Mouse (Mus musculus) lung, postnatal 0 days (tissue): ENCODE measurements at regions not wholly inside any gene's neighbourhood (a gene's known extent, or its start where the extent isn't known, plus 50 kb on each side); places are given as distances from the start of the nearest gene placed in this dataset.
A peak's percentile ranks its signal among the peaks of the same experiment; 100 is the strongest.

Experiments
- ATAC-seq: fragments of 200-750 bp; cut with Nextera tagmentation; 2 replicates; pipeline ENCODE4 v1.8.0; 2017; ENCODE audit warnings: moderate library complexity
- DNase-seq: peaks from one replicate; pipeline ENCODE4 v3.0.0-alpha.2; 2016; ENCODE audit warnings: low spot score
- H3K27ac ChIP-seq: fragments of 300-500 bp; sonication (generic); 2 replicates; pipeline ENCODE4 v1.5.1; 2014; ENCODE audit warnings: antibody characterized with exemption, mild to moderate bottlenecking, low read length, mixed read lengths
- H3K27me3 ChIP-seq: fragments of 300-500 bp; sonication (generic); replicated peaks from 2 replicates; pipeline ENCODE4 v1.6.1; 2014; ENCODE audit warnings: low read length, mixed read lengths; ENCODE audit not compliant: insufficient read depth
- H3K36me3 ChIP-seq: fragments of 300-500 bp; sonication (generic); 2 replicates; pipeline ENCODE4 v1.6.1; 2014; ENCODE audit warnings: low read length, mixed read lengths; ENCODE audit not compliant: insufficient read depth
- H3K4me1 ChIP-seq: fragments of 300-500 bp; sonication (generic); 2 replicates; pipeline ENCODE4 v1.6.1; 2014; ENCODE audit warnings: antibody characterized with exemption, low read depth, low read length, mixed read lengths; ENCODE audit not compliant: insufficient read depth
- H3K4me2 ChIP-seq: fragments of 300-500 bp; sonication (generic); replicated peaks from 2 replicates; pipeline ENCODE4 v1.6.1; 2014; ENCODE audit warnings: low read depth, mild to moderate bottlenecking, low read length, moderate library complexity, mixed read lengths
- H3K4me3 ChIP-seq: fragments of 300-500 bp; sonication (generic); 2 replicates; pipeline ENCODE4 v1.5.1; 2014; ENCODE audit warnings: low read depth, low read length
- H3K9ac ChIP-seq: fragments of 300-500 bp; sonication (generic); replicated peaks from 2 replicates; pipeline ENCODE4 v1.6.1; 2014; ENCODE audit warnings: low read depth, mild to moderate bottlenecking
- H3K9me3 ChIP-seq: fragments of 300-500 bp; sonication (generic); 2 replicates; pipeline ENCODE4 v1.6.1; 2016; ENCODE audit warnings: low read length, mixed read lengths
- CTCF ChIP-seq: IDR thresholded peaks from 2 replicates; pipeline ENCODE4 v1.5.1; 2016; ENCODE audit warnings: antibody characterized with exemption, mild to moderate bottlenecking
- EP300 ChIP-seq: IDR thresholded peaks from 2 replicates; pipeline ENCODE4 v1.6.1; 2016; ENCODE audit warnings: antibody characterized with exemption, mild to moderate bottlenecking, control low read depth
- WGBS: fragments of 180-500 bp; shearing (Covaris S2); extraction: QIAGEN DNeasy Blood & Tissue Kit; methylation state at CpG from one replicate; pipeline ENCODE4 v1.1.7; 2014; 5-methylcytosine and 5-hydroxymethylcytosine counted together

DNA sequence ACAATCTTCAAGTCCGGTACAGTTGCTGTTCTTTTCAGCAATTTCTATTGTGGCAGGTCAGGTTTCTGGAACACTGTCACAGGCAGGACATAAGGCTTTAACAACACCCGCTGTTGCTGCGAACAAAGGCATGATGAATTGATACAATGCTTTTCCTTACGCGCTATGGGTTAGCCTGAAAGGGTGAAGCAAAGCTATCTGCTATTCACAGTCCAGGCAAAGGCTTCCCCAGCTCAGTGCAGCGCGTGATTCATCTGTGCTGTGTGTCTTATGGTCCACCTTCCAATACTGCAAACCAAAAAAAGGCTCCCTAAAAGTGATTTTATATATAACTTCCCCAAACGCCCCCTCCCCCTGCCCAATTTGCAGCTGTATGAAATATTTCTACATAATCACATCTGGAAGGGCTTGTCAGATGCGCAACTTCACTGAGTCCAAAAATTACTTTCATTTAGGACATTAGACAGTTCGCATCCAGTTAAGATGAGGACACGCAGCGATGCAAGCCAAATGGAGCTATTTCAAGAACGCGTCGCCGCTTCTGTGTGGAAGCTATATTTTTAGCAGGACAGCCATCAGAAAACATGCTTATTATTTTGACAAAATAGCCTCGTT, 1044.3 kb downstream of the Robo2 start:
- Histone ChIP-seq H3K27me3 (no peaks in the 10 kb centered on the region), H3K36me3 (no peaks in the 10 kb centered on the region), H3K4me1 (no peaks in the 10 kb centered on the region), H3K9me3 (no peaks in the 10 kb centered on the region), H3K27ac (no peak overlapping the region), H3K9ac (no peak overlapping the region), H3K4me3 (no peak overlapping the region; the same call in 1 of the 2 replicates), H3K4me2 (peak overlapping the region; percentile 29; the same call in 1 of the 2 replicates)
- TF ChIP-seq CTCF (no peak), EP300 (no peak)
- whole genome bisulfite sequencing, result 60% methylated on average over 17 of the region's 17 CpGs
- ATAC-seq (no peak), DNase-seq (peak; percentile 43)

- no peaks in the 10 kb centered on the region for H3K27me3 ChIP-seq
- H3K4me2 ChIP-seq, result no peak overlapping the region
- 55% methylated on average over 5 of the region's 5 CpGs for WGBS
- H3K9ac ChIP-seq, result no peak overlapping the region
- H3K4me3 ChIP-seq, result no peak overlapping the region
- H3K36me3 ChIP-seq, result no peaks in the 10 kb centered on the region
- peak; percentile 42 for TF ChIP-seq CTCF
- no peak for TF ChIP-seq EP300
- no peak overlapping the region for H3K27ac ChIP-seq
- H3K9me3 ChIP-seq, result no peaks in the 10 kb centered on the region
- no peaks in the 10 kb centered on the region for H3K4me1 ChIP-seq
- ATAC-seq (no peak), DNase-seq (no peak)
These were observed 1042.6 kb downstream of the Robo1 start for GRCm38 (mm10) chr16:73350698-73351097.

DNA sequence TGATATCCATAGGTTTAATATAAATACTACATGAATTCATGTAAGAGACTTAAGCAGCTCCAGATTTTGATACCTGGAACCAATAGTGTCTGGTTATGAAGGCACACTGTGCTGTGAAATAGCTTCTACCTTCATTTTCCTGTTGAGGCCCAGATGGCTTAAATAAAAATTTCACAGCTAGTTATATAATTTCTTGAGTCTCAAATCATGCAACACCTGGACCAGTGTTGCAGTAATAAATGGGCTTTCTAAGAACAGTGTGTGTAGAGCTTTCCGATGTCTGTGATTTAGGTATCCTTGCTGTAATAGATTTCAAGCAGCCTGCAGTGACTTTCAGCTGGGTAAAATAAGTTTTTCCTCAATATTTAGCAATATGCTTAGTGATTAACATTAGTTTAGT, 1035.8 kb downstream of the Robo1 start:
- no peak for TF ChIP-seq EP300
- no peak for TF ChIP-seq CTCF
- no peaks in the 10 kb centered on the region for H3K9me3 ChIP-seq
- ATAC-seq (no peak), DNase-seq (no peak)
- no peak overlapping the region for H3K9ac ChIP-seq
- no peak overlapping the region for H3K27ac ChIP-seq
- H3K4me2 ChIP-seq, result no peak overlapping the region
- H3K27me3 ChIP-seq, result no peaks in the 10 kb centered on the region
- 91% methylated on average over 1 of the region's 1 CpGs for WGBS
- no peaks in the 10 kb centered on the region for H3K4me1 ChIP-seq
- no peaks in the 10 kb centered on the region for H3K36me3 ChIP-seq
- no peak overlapping the region for H3K4me3 ChIP-seq

DNA sequence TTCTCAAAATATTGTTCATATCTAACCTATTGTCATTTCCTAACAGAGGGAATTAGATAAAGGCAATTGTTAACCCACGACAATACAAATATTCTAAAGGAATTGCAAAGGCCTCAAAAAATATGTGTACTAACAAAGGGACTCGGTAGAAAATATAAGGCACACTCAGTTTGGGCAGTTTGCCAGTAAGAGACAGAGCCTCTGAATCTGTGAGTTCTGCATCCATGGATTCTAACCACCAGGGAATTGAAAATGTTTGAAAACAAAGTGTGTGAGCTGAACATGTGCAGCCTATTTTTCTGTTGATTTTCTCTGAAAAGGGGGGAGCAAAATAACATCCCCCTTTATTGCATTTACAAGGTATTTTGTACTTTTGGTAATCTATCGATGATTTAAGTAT, 1035.4 kb downstream of the Robo1 start:
- 65% methylated on average over 3 of the region's 3 CpGs for WGBS
- Histone ChIP-seq H3K36me3 (no peaks in the 10 kb centered on the region), H3K27me3 (no peaks in the 10 kb centered on the region), H3K9ac (no peak overlapping the region), H3K27ac (no peak overlapping the region), H3K4me2 (no peak overlapping the region), H3K9me3 (no peaks in the 10 kb centered on the region), H3K4me1 (no peaks in the 10 kb centered on the region), H3K4me3 (no peak overlapping the region)
- TF ChIP-seq CTCF, result no peak
- DNase-seq (no peak), ATAC-seq (no peak)

- 85% methylated on average over 2 of the region's 2 CpGs for WGBS
- no peak for DNase-seq
- no peak overlapping the region for H3K9ac ChIP-seq
- H3K36me3 ChIP-seq, result no peaks in the 10 kb centered on the region
- no peak for TF ChIP-seq EP300
- TF ChIP-seq CTCF, result no peak
- H3K4me1 ChIP-seq, result no peaks in the 10 kb centered on the region
- H3K27me3 ChIP-seq, result no peaks in the 10 kb centered on the region
- ATAC-seq, result no peak
- H3K9me3 ChIP-seq, result no peaks in the 10 kb centered on the region
- H3K4me2 ChIP-seq, result no peak overlapping the region
- no peak overlapping the region for H3K4me3 ChIP-seq
- H3K27ac ChIP-seq, result no peak overlapping the region
These were observed 1009.5 kb downstream of the Robo1 start for GRCm38 (mm10) chr16:73317644-73318043.

- Histone ChIP-seq H3K4me1 (no peaks in the 10 kb centered on the region), H3K9ac (no peak overlapping the region), H3K9me3 (no peaks in the 10 kb centered on the region), H3K4me3 (no peak overlapping the region), H3K4me2 (no peak overlapping the region), H3K27me3 (no peaks in the 10 kb centered on the region), H3K36me3 (no peaks in the 10 kb centered on the region), H3K27ac (no peak overlapping the region)
- WGBS, result 72% methylated on average over 5 of the region's 5 CpGs
- ATAC-seq (no peak), DNase-seq (no peak)
- no peak for TF ChIP-seq EP300
- TF ChIP-seq CTCF, result no peak
These were observed 1002.0 kb downstream of the Robo1 start for GRCm38 (mm10) chr16:73310096-73310495.

GRCm38 (mm10) chr16:73279951-73280350, 971.8 kb downstream of the Robo1 start:
- no peak overlapping the region for H3K4me3 ChIP-seq
- H3K4me2 ChIP-seq, result no peak overlapping the region
- 52% methylated on average over 11 of the region's 11 CpGs for WGBS
- no peak for ATAC-seq
- no peaks in the 10 kb centered on the region for H3K27me3 ChIP-seq
- no peak overlapping the region for H3K27ac ChIP-seq
- H3K9ac ChIP-seq, result no peak overlapping the region
- H3K36me3 ChIP-seq, result no peaks in the 10 kb centered on the region
- no peaks in the 10 kb centered on the region for H3K9me3 ChIP-seq
- DNase-seq, result no peak
- no peak for TF ChIP-seq CTCF
- no peak for TF ChIP-seq EP300
- H3K4me1 ChIP-seq, result no peaks in the 10 kb centered on the region
